Mouse (Mus musculus): ENCODE data around the gene Pacs2.

The Pacs2 gene

GRCm38 (mm10) chr12:113044916-113045677 is 30.8 kb downstream of the Pacs2 start:
- peak; percentile 67 for DNase-seq

GRCm38 (mm10) chr12:113046861-113047260 is 32.6 kb downstream of the Pacs2 start:
- no peak for DNase-seq

GRCm38 (mm10) chr12:113048103-113048502 is 33.8 kb downstream of the Pacs2 start:
- DNase-seq, result no peak

- DNase-seq, result no peak
These were observed 35.5 kb downstream of the Pacs2 start for GRCm38 (mm10) chr12:113049836-113050235.

GRCm38 (mm10) chr12:113050671-113051070 is 36.4 kb downstream of the Pacs2 start:
- no peak for DNase-seq

GRCm38 (mm10) chr12:113051628-113052403 is 37.5 kb downstream of the Pacs2 start:
- peak; percentile 58 for DNase-seq

- no peak for DNase-seq
These were observed 41.8 kb downstream of the Pacs2 start for GRCm38 (mm10) chr12:113056089-113056488.

GRCm38 (mm10) chr12:113060178-113060577 is 45.9 kb downstream of the Pacs2 start:
- no peak for DNase-seq

GRCm38 (mm10) chr12:113061606-113062005 is 47.3 kb downstream of the Pacs2 start:
- no peak for DNase-seq

GRCm38 (mm10) chr12:113062201-113062600 is 47.9 kb downstream of the Pacs2 start:
- no peak for DNase-seq

- no peak for DNase-seq
These were observed 49.4 kb downstream of the Pacs2 start for GRCm38 (mm10) chr12:113063700-113064099.

GRCm38 (mm10) chr12:113068002-113068401 is 53.7 kb downstream of the Pacs2 start:
- DNase-seq, result no peak

GRCm38 (mm10) chr12:113069389-113069788 is 55.1 kb downstream of the Pacs2 start:
- no peak for DNase-seq

- DNase-seq, result no peak
These were observed 57.0 kb downstream of the Pacs2 start for GRCm38 (mm10) chr12:113071321-113071720.

- no peak for DNase-seq
These were observed 57.5 kb downstream of the Pacs2 start for GRCm38 (mm10) chr12:113071827-113072226.

- DNase-seq, result peak; percentile 16
These were observed 59.4 kb downstream of the Pacs2 start for GRCm38 (mm10) chr12:113073420-113074328.

- DNase-seq, result peak; percentile 93
These were observed 60.2 kb downstream of the Pacs2 start, which contains the start of gene Tex22 for GRCm38 (mm10) chr12:113074329-113075062. Gene Tex22 (plus strand): TSS chr12:113074502.

GRCm38 (mm10) chr12:113075063-113075454 is 60.8 kb downstream of the Pacs2 start:
- peak; percentile 90 for DNase-seq

GRCm38 (mm10) chr12:113075486-113075885 is 61.2 kb downstream of the Pacs2 start:
- no peak for DNase-seq

- DNase-seq, result no peak
These were observed 73.0 kb downstream of the Pacs2 start for GRCm38 (mm10) chr12:113087276-113087675.

- no peak for DNase-seq
These were observed 73.7 kb downstream of the Pacs2 start for GRCm38 (mm10) chr12:113088026-113088425.

GRCm38 (mm10) chr12:113089107-113089506 is 74.8 kb downstream of the Pacs2 start:
- no peak for DNase-seq
